Mouse (Mus musculus) ovary, adult 18-20 months (tissue): Measurements from ENCODE around the gene Mrs2.
A peak's percentile ranks its signal among the peaks of the same experiment; 100 is the strongest.

Experiments used
- DNase-seq: peaks from one replicate; pipeline ENCODE4 v3.0.0; 2022; ENCODE audit warnings: low spot score, mixed read lengths

The Mrs2 gene

DNA sequence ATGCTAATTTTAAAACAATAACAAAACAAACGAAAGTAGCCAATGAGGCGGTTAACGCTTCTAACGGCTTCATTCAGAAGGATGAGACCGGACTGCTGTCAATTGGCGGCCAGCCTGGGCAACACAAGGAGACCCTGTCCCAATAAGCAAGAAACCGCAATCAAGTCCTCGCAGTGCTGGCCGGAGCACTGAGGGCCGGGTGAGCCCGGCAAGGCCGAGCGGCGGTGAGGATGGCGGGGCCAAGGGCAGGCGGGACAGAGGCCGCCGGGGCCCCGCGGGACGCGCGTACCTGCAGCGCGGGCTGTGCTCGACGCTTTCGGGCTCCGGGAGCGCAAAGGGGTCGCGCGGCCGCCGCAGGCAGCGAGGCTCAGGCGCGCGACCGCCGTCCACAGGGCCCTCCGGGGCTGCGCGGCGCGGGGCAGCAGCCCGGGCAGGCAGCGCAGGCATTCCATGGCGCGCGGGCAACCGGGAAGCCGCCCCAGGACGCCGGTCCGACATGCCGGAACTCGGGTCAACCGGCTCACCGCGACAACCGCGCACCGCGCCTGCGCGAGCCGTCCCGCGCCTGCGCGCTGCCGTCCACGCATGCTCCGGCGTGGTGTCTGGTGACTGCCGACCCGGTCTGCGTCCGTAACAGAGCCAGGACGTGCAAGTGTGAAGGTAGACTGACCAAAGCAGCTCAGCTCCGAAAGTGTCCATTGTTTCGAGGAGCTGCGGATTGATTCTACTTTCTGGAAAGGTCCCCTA, at the start of gene Mrs2:
Gene Mrs2, minus strand, starts transcription at position 587 of the 747 bp plus-strand sequence.
- DNase-seq = peak; percentile 86

DNA sequence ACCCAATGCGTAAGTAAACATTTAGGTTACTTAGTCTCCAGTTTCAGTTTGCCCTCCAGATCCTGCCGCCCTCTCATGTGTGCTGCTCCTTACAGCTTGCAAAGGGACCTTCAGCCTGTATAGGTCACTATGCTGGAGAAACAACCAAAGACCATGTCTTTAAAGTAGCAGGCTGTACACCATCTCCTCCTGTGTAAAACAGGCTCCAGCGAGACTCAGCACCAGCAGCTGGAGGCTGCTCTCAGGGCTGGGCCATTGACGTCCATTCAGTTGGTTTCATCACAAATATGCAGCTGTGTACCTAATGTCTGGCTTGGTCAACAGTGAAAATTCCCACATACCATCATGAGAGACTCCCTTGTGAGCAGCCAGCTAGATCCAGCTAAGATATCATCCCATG, 49.6 kb upstream of the Mrs2 start:
- DNase-seq = no peak

DNA sequence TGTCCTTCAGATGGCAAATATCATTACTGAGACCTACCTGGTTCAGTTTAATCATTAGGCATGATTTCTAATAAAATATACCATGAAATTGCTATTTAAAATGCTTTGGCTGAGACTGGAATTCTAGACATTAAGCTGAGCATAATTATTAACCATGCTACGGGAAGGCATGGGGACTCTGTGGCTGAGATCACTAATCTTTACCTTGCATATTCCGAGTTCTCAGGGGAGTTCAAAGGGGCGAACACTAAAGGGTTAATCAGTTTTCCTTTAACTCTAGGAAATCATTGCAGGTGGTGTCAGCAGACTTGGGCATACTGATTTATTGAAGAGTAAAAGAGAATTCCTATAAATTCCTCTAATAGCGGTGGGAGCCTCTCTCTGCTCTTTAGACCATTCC, 47.0 kb upstream of the Mrs2 start:
- no peak for DNase-seq

DNA sequence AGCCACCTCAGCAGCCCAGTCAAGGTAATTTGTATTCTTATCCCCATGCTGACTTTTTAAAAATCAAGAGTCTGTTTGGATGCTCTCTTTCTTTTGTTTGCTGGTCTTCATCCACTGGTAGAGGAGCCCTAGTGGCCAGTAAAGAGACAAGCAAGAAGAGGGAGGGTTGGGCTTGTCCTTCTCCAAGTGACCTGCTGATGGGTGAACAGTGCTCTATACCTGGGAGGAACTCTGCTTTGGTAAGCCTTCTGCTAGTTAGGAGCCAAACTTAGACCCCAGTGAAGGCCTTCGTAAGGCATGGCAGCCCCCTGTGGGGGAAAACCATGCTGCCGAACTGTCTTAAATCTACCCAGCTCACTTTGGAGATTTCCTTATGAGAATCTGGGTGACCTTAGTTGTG, 46.5 kb upstream of the Mrs2 start:
- DNase-seq = no peak

DNA sequence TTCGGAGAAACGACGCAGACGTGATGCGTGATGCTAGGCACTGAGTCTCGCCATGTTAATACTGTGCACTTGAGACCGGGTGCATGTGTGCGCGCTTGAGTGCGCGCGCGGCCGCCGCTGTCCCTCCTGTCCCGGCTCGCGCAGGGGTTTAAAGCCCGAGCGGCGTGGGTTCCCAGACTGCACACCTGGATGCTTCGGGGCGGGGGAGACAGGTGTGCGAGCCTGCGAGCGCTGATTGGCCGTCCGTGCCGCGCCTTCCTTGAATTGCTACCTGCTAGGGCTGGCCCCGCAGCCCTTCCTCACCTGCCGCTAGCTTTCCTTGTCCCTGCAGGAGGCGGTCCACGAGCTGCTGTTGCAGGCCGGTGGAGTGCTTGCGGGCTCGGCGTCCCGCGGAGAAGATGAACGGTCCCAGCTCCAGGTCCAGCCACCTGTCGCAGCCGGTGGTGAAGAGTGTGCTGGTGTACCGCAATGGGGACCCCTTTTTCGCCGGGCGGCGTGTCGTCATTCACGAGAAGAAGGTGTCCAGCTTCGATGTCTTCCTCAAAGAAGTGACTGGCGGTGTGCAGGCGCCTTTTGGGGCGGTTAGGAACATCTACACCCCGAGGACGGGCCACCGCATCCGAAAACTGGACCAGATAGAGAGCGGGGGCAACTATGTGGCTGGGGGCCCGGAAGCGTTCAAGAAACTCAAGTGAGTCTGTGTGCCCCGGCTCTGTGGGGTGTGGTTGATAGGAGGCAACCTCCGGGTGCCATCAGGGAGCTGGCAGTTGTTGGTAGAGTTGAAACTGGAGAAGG, 35.9 kb upstream of the Mrs2 start, which contains the start of gene Dcdc2a:
Gene Dcdc2a, plus strand, starts transcription at position 132 of the 795 bp plus-strand sequence.
- no peak for DNase-seq

DNA sequence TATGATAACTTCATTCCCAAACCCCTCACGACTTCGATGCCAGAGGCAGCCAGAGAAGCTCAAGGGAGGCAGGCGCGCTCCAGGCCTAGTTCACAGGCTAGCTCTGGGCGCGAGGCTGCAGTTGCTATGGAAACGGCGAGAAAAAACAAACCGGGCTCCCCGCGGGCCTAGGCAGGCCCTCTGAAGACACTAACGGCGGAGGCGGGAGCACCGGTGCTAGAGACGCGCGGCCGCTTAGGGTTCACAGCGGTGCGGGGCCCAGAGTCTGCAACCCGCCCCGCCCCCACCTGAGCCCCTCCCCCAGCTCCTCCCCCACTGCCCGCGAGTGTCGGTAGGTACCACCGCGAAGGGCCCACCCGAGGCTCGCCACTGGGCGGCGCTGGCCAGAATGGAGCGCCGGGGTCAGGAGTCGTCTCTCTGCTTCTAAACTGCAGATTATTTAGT, 35.0 kb upstream of the Mrs2 start:
- DNase-seq = peak; percentile 70

DNA sequence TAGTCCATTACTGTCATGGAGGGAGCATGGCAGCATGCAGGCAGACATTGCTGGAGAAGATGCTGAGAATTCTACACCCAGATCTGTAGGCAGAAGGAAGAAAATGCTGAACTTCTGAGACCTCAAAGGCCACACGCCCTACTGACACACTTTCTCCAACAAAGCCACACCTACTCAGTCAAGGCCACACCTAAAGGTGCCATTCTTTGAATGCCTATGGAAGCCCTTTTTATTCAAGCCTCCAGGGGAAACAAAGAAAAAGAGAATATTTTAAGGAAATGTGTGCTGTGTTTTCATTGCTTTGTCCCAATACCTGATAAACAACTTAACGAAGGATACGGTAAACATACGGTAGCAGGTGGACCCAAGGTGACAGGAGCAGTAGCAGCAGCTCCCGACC, 32.5 kb upstream of the Mrs2 start:
- no peak for DNase-seq

DNA sequence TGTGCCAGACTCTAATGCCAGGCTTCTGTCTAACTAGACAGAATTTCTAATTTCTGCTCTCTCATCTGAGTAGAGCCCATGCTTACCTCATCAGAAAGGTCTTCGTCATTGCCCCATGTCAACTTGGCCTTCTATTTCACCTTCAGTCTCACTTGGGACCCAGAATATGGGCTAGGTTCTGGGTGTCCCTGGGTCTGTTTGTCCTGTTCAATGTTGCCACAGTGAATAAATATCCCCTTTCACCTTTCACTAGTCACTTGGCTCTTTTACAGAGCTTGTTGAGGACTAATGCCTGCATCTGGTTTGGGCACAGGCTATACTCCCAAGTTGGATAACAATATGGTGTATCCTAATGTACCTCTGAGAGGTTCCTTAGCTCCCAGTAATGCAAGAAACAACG, 19.3 kb upstream of the Mrs2 start:
- no peak for DNase-seq

DNA sequence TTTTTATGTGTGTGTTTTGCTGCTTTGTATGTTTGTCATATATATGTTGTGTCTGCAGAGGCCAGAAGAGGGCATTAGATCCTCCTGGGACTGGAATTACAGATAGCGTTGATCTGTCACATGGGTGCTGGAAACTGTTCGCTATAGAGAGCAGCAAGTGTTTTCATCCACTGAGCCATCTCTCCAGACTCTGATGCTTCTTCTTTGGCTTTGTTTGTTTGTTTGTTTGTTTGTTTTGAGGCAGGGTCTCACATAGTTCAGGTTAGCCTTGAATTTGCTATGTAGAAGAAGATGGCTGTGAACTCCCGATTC, 6.9 kb upstream of the Mrs2 start:
- no peak for DNase-seq

DNA sequence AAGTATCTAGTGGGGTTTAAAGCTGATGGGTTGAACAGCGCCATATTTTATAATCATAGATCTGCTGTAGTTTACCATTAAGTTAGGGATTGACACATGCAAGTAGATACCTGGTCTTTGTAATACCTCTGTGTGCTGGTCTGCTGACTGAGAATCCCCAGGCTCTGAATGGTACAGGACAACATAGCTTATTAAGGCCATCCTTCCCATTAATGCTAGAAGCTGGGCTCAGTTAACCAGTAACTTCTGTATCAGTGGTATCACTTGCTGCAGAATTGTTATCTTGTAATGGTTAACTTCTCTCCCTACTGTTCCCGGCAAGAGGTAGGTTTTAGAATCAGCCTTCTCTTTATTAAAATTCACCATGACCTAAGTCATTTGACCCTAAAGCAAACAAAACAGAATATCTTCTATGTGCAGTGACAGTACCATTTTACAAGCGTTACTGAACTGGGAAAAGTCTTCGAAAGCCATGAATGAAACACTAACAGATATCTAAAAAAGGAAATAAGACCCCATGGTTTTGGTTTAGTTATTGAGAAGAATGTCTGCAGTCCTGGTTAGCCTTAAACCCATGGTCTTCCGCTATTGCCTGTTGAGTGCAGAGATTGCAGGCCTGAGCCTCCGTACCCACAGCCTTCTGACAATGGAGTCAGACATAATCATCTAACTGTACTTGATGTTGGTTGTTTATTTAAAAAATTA, 6.4 kb upstream of the Mrs2 start:
- DNase-seq = no peak

DNA sequence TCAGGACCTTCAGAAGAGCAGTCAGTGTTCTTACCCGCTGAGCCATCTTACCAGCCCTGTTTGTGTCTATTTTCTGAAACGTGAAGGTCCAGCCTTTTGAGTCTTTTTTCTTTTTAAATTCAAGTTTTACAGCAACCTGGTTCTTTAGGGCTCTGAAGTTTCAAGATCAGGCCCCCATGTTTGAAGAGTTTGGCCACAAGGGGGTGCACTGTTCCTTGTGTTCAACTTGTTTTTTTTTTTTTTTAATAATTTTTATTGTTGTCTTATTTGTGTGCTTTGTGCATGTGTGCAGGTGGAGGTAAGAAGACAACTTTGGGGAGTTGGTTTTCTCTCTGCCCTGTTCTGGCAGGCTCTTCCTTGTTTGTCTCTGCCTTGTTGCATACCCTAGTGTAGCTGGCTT, 4.5 kb upstream of the Mrs2 start:
- DNase-seq = no peak

DNA sequence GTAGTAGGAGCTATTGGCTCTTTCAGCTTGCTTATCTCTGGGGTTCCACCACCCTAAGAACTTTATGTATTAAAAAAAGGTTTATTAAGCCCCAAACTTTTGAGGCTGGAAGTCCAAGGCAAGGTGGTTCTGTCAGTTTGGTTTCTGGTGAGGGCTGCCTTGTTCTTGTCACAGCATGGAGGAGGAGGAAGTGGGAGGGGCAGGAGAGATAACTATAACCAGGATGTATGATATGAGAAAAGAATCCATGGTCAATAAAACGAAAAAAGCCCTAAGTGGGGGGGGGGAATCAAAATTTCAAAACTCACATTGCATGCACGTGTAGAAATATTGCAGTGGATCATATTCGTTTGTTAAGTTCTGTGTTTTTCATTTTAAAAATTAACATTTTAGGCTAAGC, 3.0 kb upstream of the Mrs2 start:
- DNase-seq = no peak

DNA sequence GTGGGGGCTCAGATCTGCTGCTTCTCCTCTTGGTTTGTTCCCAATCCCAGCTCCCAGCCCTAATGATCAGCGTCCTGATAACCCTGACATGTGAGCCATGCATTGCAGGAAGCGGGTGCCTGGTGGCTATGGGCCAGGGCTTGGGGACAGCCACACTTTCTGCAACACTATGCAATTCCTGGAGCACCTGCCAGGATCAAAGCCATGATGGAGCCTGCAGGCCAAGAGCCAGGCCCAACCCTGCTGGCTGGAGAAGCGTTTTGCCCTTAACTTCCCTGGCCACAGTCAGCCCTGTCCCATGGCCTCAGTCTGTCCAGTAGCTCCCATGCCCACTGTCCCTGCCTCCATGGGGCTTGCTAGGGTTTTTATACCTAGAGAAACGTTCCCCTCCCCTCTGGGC, 2.2 kb upstream of the Mrs2 start:
- no peak for DNase-seq

DNA sequence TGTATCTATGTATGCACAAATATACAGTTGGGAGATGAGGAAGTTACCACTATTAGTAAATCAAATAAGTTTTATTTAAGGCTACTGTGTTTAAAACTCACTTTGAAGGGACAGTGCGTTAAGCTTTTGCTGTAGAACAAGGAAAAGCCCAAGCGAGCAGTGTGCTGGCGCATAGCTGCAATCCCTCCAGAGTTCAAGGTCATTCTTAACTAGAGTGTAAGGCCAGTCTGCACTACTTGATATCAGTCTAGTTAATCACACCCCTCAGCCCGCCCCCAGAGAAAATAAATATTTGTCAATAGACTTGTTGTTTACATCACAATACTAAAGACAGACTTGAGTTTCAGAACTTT, 337 bp upstream of the Mrs2 start:
- no peak for DNase-seq

DNA sequence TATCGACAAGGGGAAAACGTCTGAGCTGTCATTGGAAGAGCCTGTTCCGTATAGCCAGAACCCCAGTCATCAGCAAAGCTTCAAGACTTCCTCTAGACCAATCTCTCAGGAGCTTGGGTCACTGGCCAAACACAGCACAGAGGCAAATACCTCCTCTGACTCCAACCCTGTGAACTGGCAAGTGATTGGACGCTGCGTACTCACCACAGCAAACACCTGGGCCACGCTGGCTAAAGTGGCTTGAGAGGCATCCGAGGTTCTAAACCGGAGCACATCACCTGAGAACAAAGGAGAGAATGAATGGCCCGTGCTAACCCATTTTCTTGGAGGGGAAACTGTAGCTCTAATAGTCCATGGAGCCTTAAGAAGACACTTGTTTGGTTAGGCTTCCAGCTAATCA, 1.9 kb downstream of the Mrs2 start:
- DNase-seq = no peak

DNA sequence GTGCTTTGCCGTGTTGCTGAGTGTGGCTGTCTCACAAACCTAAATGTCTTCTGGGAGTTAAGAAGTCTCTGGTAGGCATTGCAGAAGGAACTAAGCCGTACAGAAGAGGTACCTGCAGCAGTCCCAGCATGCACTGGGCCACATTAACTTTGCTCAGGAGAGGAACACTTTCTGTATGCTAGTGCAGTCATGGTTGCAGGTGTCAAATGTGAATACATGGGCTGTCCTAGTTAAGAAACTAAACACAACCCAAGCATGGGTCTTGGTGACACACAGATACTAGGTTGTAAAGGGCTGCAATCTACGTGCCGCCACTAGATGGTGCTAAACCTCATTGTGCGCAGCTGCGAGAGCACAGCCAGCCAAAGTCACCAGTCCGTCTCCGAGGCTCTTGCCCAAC, 13.1 kb downstream of the Mrs2 start:
- DNase-seq = no peak

DNA sequence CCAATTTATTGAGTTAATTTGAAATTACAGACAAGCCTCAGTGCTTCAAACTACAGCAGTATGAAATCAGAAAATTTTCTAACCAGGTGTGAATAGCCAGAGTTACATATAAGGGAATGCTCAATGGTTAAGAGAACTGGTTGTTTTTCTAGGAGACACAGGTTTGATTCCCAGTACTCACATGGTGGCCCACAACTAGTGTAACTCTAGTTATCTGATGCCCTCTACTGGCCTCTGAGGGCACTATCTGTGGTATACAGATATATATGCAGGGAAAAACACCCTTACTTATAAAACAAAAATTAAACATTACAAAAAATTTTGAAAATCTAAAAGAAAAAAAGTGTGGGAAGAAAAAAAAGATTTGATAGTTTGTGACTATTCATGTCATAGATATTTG, 17.2 kb downstream of the Mrs2 start:
- no peak for DNase-seq

DNA sequence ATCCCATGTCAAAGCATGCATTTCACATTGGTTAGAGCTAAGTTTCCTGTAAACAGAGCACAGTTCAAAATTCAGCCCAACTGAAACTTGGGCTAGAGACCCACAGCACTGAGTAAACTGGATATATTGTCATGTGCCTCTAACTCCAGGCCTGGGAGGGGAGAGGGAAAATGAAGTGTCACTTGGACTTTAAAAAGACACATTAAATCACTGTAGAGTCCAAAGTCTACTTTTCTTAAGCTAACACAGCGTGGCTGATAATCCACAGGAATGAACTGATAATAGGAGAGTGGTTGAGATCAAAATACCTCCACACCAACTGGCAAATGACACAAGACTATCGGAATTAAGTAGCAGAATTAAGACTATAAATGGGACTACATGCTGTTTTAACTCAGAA, 20.6 kb downstream of the Mrs2 start:
- DNase-seq = no peak

DNA sequence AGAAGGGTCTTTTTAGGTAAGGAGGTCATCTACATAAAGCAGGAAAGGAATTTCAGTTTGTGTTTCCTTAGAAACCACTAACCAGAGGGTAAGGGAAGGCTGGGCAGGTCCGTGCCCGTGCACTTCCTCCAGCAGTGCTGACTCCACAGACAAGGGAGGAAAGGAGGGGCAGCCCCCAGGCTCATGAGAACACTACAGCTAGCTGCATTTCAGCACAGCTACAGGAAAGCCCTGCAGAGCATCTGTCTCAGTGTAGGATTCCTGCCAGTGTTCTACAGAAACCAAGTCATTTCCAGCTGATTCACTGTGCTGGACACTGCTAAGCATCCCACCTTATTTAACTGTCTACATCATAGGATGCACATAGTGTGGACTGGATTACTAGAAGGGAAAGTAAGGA, 27.0 kb downstream of the Mrs2 start:
- DNase-seq = no peak

DNA sequence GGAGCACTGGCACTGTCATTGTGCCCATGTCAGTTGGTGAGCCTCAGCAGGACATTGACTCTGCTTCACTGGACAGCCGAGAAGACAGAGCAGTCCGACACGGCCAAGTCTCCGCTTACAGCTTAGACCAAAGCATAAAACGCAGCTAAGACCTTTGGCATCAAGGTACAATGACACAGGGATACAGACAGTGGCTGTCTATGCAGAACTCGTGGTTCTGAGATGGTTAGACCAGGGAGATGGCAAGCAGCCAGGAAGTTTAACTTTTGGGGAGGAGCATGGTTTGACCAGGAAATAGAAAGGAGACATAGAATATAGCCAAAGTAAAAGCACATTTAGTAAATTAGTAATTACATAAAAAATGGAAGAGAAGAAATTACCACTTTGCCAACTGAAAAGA, 31.2 kb downstream of the Mrs2 start:
- DNase-seq = no peak

DNA sequence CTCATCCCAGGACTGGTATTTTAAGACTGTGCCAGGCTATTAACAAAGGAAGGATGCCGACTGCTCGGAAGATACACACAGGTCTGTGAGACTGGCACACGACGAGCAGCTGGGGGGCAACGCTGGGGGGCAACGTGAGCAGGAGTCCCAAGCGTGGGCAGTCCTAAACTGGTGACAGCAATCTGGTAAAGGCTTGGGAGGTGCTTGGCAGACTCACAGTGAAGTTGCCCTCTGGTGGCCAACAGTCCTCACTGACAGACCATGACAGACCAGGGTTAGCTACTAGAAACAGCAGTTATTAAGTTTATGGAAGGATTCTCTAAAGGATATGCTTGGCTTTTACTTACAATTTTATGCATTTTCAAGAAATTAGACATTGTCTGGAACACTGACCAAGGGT, 31.8 kb downstream of the Mrs2 start:
- peak; percentile 21 for DNase-seq

DNA sequence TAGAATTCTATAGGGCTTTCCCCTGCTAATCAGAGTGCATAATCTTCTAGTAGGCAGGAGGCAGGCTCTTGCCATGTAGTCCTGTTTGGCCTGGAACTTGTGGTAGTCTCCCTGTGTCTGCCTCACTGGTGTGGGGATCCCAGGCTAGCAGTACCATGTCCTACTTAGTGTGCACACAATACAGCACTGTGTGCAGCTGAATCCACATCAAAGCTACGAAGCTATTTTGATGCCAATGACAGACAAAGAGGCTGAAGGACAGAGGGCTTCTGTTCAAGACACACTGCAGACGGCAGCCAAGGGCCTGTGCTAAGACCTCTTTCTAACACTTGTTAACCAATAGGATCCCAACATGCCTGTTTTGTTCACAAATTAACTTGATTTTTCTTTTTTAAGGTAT, 34.7 kb downstream of the Mrs2 start:
- no peak for DNase-seq

DNA sequence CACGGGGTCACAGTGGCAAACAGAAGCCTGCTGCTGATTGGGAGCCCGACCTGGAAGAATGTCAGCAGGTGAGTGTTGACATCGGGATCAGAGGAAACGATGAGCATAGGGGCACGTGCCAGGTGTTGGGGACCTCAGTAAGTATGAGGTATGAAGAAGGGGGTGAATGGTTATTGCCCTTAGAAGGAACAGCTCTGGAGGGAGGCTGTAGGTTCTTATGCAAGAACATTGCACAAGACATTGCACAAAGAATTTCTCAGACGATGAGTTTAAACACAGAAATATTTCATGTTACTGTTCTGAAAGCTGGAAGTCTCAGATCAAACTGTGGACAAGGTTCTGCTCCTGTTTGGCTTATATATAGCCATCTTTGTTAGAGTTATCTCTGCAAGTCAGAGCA, 39.1 kb downstream of the Mrs2 start:
- no peak for DNase-seq
